Mouse (Mus musculus) erythroblast, embryonic 14.5 days (primary cell): Measurements from ENCODE around the gene Gsap. TPM values are rescaled to one million over a fixed set of nuclear protein-coding genes. Genes with fewer than 3 reads are reported as not detected.

ENCODE experiments used
- H3K27me3 ChIP-seq: 2 replicates; pipeline ENCODE4 v1.6.1; 2012; ENCODE audit warnings: inconsistent platforms; ENCODE audit not compliant: control insufficient read depth
- H3K36me3 ChIP-seq: 2 replicates; pipeline ENCODE4 v1.6.1; 2012; ENCODE audit warnings: mild to moderate bottlenecking, inconsistent platforms; ENCODE audit not compliant: control insufficient read depth
- H3K4me1 ChIP-seq: 2 replicates; pipeline ENCODE4 v1.6.1; 2012; ENCODE audit warnings: inconsistent platforms; ENCODE audit not compliant: control insufficient read depth
- H3K4me3 ChIP-seq: replicated peaks from 2 replicates; pipeline ENCODE3; 2012; ENCODE audit warnings: moderate library complexity, mild to moderate bottlenecking, inconsistent platforms
- H3K9me3 ChIP-seq: 2 replicates; pipeline ENCODE4 v1.6.1; 2012; ENCODE audit warnings: low read length, inconsistent platforms, mixed read lengths; ENCODE audit not compliant: control insufficient read depth
- GATA1 ChIP-seq: IDR thresholded peaks from 2 replicates; pipeline ENCODE4 v1.6.1; 2012; ENCODE audit warnings: low read length, inconsistent platforms, mixed read lengths
- TAL1 ChIP-seq: IDR thresholded peaks from 3 replicates; pipeline ENCODE4 v1.6.1; 2012; ENCODE audit warnings: low read length, inconsistent platforms, mixed read lengths
- polyA plus RNA-seq: library from polyadenylated mRNA; stranded (reverse); fragments of >175 nt; gene quantifications from 2 replicates; pipeline ENCODE4 v1.2.3, GENCODE M21; 2012

Gene Gsap
- polyA plus RNA-seq, 1 experiment, result 0.03 TPM

GRCm38 (mm10) chr5:21363343-21363742, 177.3 kb downstream of the Gsap start:
- H3K9me3 ChIP-seq, result peaks cover 2% of the 10 kb centered on the region; the same call in 1 of the 2 replicates
- H3K4me3 ChIP-seq, result no peak overlapping the region
- no peaks in the 10 kb centered on the region for H3K36me3 ChIP-seq
- no peaks in the 10 kb centered on the region for H3K27me3 ChIP-seq
- TF ChIP-seq GATA1 (no peak), TAL1 (no peak)
- no peaks in the 10 kb centered on the region for H3K4me1 ChIP-seq

Other genes starting within 250 kb of the Gsap start
- 1.2 and 1.7 TPM in 2 replicates for gene Rsbn1l, start 229.9 kb upstream of the Gsap start, polyA plus RNA-seq
- 0.43 and 0.62 TPM in 2 replicates for gene Ptpn12, start 130.3 kb upstream of the Gsap start, polyA plus RNA-seq
- gene Fgl2, start 186.4 kb downstream of the Gsap start, polyA plus RNA-seq, result not detected in 2 replicates
- not detected in 2 replicates for gene Ccdc146, start 238.4 kb downstream of the Gsap start, polyA plus RNA-seq
- not detected in 2 replicates for gene Fam185a, start 238.7 kb downstream of the Gsap start, polyA plus RNA-seq